Mouse (Mus musculus): ENCODE measurements at regions not wholly inside any gene's neighbourhood (a gene's known extent, or its start where the extent isn't known, plus 50 kb on each side); places are given as distances from the start of the nearest gene placed in this dataset.

- TF ChIP-seq CTCF (conservative IDR thresholded peaks at IDR 0.05; ENCODE audit: low read length): no peak
- TF ChIP-seq POU5F1 (IDR thresholded peaks at IDR 0.05; ENCODE audit: borderline replicate concordance, low read length): no peak
These were observed 258.8 kb upstream of the St6gal2 start for GRCm38 (mm10) chr17:55186361-55186760.
